Mouse (Mus musculus) heart, embryonic 12.5 days (tissue): ENCODE measurements around the gene Artn. TPM values are rescaled to one million over a fixed set of nuclear protein-coding genes. Genes with fewer than 3 reads are reported as not detected.
A peak's percentile ranks its signal among the peaks of the same experiment; 100 is the strongest.

Source experiments
- ATAC-seq: fragments of 200-750 bp; cut with Nextera tagmentation; 2 replicates; pipeline ENCODE4 v1.8.0; 2017; ENCODE audit warnings: moderate TSS enrichment, moderate library complexity; ENCODE audit not compliant: insufficient number of reproducible peaks, low FRiP score
- H3K27ac ChIP-seq: fragments of 300-500 bp; sonication (generic); 2 replicates; pipeline ENCODE4 v1.5.1; 2016; ENCODE audit warnings: mild to moderate bottlenecking, moderate library complexity; ENCODE audit not compliant: poor library complexity, severe bottlenecking
- H3K27me3 ChIP-seq: fragments of 300-500 bp; sonication (generic); replicated peaks from 2 replicates; pipeline ENCODE4 v1.6.1; 2016; ENCODE audit warnings: mild to moderate bottlenecking, moderate library complexity
- H3K36me3 ChIP-seq: fragments of 300-500 bp; sonication (generic); 2 replicates; pipeline ENCODE4 v1.6.1; 2016; ENCODE audit warnings: mild to moderate bottlenecking, moderate library complexity
- H3K4me1 ChIP-seq: fragments of 300-500 bp; sonication (generic); replicated peaks from 2 replicates; pipeline ENCODE4 v1.6.1; 2016; ENCODE audit warnings: mild to moderate bottlenecking
- H3K4me2 ChIP-seq: fragments of 300-500 bp; sonication (generic); 2 replicates; pipeline ENCODE4 v1.6.1; 2016; ENCODE audit warnings: mild to moderate bottlenecking, moderate library complexity
- H3K4me3 ChIP-seq: fragments of 300-500 bp; sonication (generic); 2 replicates; pipeline ENCODE4 v1.5.1; 2016; ENCODE audit warnings: mild to moderate bottlenecking
- H3K9ac ChIP-seq: fragments of 300-500 bp; sonication (generic); 2 replicates; pipeline ENCODE4 v1.6.1; 2016; ENCODE audit warnings: mild to moderate bottlenecking, moderate library complexity
- H3K9me3 ChIP-seq: fragments of 300-500 bp; sonication (generic); replicated peaks from 2 replicates; pipeline ENCODE4 v1.6.1; 2016; ENCODE audit warnings: mild to moderate bottlenecking, moderate library complexity
- WGBS: fragments of 180-500 bp; shearing (Covaris S2); methylation state at CpG from one replicate; pipeline ENCODE4 v1.1.7; 2016; 5-methylcytosine and 5-hydroxymethylcytosine counted together
- polyA plus RNA-seq: library from polyadenylated mRNA; unstranded; fragments of >200 nt; fragmentation: Nextera tagmentation; extraction: Ambion mirVana; gene quantifications from 2 replicates; pipeline ENCODE4 v1.2.1, GENCODE M21; 2016

Artn gene
- polyA plus RNA-seq, 1 experiment from 2014 or later: 0.70 TPM

GRCm38 (mm10) chr4:117946639-117947305 lies 17.2 kb upstream of the Artn start:
- no peak for ATAC-seq

GRCm38 (mm10) chr4:117943317-117943716 lies 13.8 kb upstream of the Artn start:
- H3K4me2 ChIP-seq: no peak overlapping the region
- H3K4me1 ChIP-seq: 0 out of 2 replicates have a peak, but pooled peaks cover 9% of the 10 kb centered on the region
- H3K27ac ChIP-seq: no peak overlapping the region
- H3K9me3 ChIP-seq: no peaks in the 10 kb centered on the region
- no peak overlapping the region for H3K9ac ChIP-seq
- no peak for ATAC-seq
- peaks cover 15% of the 10 kb centered on the region for H3K36me3 ChIP-seq
- 58% methylated on average over 5 of the region's 5 CpGs for WGBS
- H3K27me3 ChIP-seq: no peaks in the 10 kb centered on the region
- no peak overlapping the region for H3K4me3 ChIP-seq

More at GRCm38 (mm10) chr4:117946639-117947305, 17.2 kb upstream of the Artn start:
- no peak overlapping the region for H3K9ac ChIP-seq
- 76% methylated on average over 11 of the region's 11 CpGs for WGBS
- H3K4me2 ChIP-seq: no peak overlapping the region
- no peak overlapping the region for H3K27ac ChIP-seq
- 0 out of 2 replicates have a peak, but pooled peaks cover 5% of the 10 kb centered on the region for H3K4me1 ChIP-seq
- H3K4me3 ChIP-seq: no peak overlapping the region
- no peaks in the 10 kb centered on the region for H3K27me3 ChIP-seq
- H3K9me3 ChIP-seq: no peaks in the 10 kb centered on the region
- H3K36me3 ChIP-seq: no peaks in the 10 kb centered on the region

- ATAC-seq: no peak
Measured at GRCm38 (mm10) chr4:117936964-117937363, 7.4 kb upstream of the Artn start.

GRCm38 (mm10) chr4:117934081-117934480 lies 4.5 kb upstream of the Artn start:
- Histone ChIP-seq H3K27ac (no peak overlapping the region), H3K4me2 (no peak overlapping the region), H3K9ac (no peak overlapping the region), H3K36me3 (peaks cover 11% of the 10 kb centered on the region), H3K9me3 (no peaks in the 10 kb centered on the region), H3K4me1 (peaks cover 10% of the 10 kb centered on the region), H3K27me3 (peaks cover 19% of the 10 kb centered on the region), H3K4me3 (no peak overlapping the region)
- ATAC-seq: no peak
- WGBS: 79% methylated on average over 4 of the region's 4 CpGs

More at GRCm38 (mm10) chr4:117936964-117937363, 7.4 kb upstream of the Artn start:
- H3K4me3 ChIP-seq: no peak overlapping the region
- H3K9me3 ChIP-seq: no peaks in the 10 kb centered on the region
- H3K4me1 ChIP-seq: 0 out of 2 replicates have a peak, but pooled peaks cover 4% of the 10 kb centered on the region
- no peaks in the 10 kb centered on the region for H3K27me3 ChIP-seq
- no peak overlapping the region for H3K4me2 ChIP-seq
- H3K27ac ChIP-seq: no peak overlapping the region
- 97% methylated on average over 5 of the region's 5 CpGs for WGBS
- peaks cover 25% of the 10 kb centered on the region for H3K36me3 ChIP-seq
- H3K9ac ChIP-seq: no peak overlapping the region

- Histone ChIP-seq H3K4me3 (no peak overlapping the region), H3K36me3 (peaks cover 9% of the 10 kb centered on the region), H3K4me1 (peaks cover 18% of the 10 kb centered on the region), H3K4me2 (no peak overlapping the region), H3K9ac (no peak overlapping the region), H3K27me3 (peaks cover 25% of the 10 kb centered on the region), H3K9me3 (no peaks in the 10 kb centered on the region), H3K27ac (no peak overlapping the region)
- ATAC-seq: no peak
- WGBS: 87% methylated on average over 5 of the region's 5 CpGs
Measured at GRCm38 (mm10) chr4:117933248-117933647, 3.7 kb upstream of the Artn start.

GRCm38 (mm10) chr4:117928699-117929241 lies 793 bp downstream of the Artn start:
- no peak overlapping the region for H3K27ac ChIP-seq
- peak overlapping the region; percentile 99 for H3K4me2 ChIP-seq
- peaks cover 3% of the 10 kb centered on the region; the same call in 1 of the 2 replicates for H3K36me3 ChIP-seq
- H3K9me3 ChIP-seq: no peaks in the 10 kb centered on the region
- peak overlapping the region; percentile 45 for H3K4me3 ChIP-seq
- peak; percentile 50 for ATAC-seq
- H3K4me1 ChIP-seq: peaks cover 44% of the 10 kb centered on the region
- peak overlapping the region; percentile 53 for H3K9ac ChIP-seq
- H3K27me3 ChIP-seq: peaks cover 60% of the 10 kb centered on the region
- 3% methylated on average over 13 of the region's 13 CpGs for WGBS

- Histone ChIP-seq H3K4me2 (peak overlapping the region; percentile 99), H3K9me3 (no peaks in the 10 kb centered on the region), H3K4me3 (no peak overlapping the region), H3K27ac (no peak overlapping the region), H3K4me1 (peaks cover 47% of the 10 kb centered on the region), H3K27me3 (peaks cover 60% of the 10 kb centered on the region), H3K36me3 (peaks cover 3% of the 10 kb centered on the region; the same call in 1 of the 2 replicates), H3K9ac (no peak overlapping the region)
- 14% methylated on average over 6 of the region's 6 CpGs for whole genome bisulfite sequencing
- 0 out of 2 replicates have a peak, but pooled peaks have one; percentile 16 for ATAC-seq
Measured at GRCm38 (mm10) chr4:117928234-117928633, 1.3 kb downstream of the Artn start.

- Histone ChIP-seq H3K4me2 (peak overlapping the region; percentile 99), H3K4me3 (peak overlapping the region; percentile 60), H3K36me3 (no peaks in the 10 kb centered on the region), H3K4me1 (peaks cover 51% of the 10 kb centered on the region), H3K9me3 (no peaks in the 10 kb centered on the region), H3K9ac (peak overlapping the region; percentile 67), H3K27me3 (peaks cover 63% of the 10 kb centered on the region), H3K27ac (no peak overlapping the region)
- WGBS: 3% methylated on average over 65 of the region's 71 CpGs
- ATAC-seq: peak; percentile 52; the same call in 1 of the 2 replicates
Measured at GRCm38 (mm10) chr4:117926545-117927482, 2.7 kb downstream of the Artn start.

GRCm38 (mm10) chr4:117924916-117925315 lies 4.6 kb downstream of the Artn start:
- no peak overlapping the region for H3K4me2 ChIP-seq
- no peak overlapping the region for H3K4me3 ChIP-seq
- peaks cover 49% of the 10 kb centered on the region for H3K4me1 ChIP-seq
- 55% methylated on average over 4 of the region's 6 CpGs for whole genome bisulfite sequencing
- no peak overlapping the region for H3K27ac ChIP-seq
- H3K36me3 ChIP-seq: no peaks in the 10 kb centered on the region
- H3K9me3 ChIP-seq: no peaks in the 10 kb centered on the region
- peaks cover 55% of the 10 kb centered on the region for H3K27me3 ChIP-seq
- ATAC-seq: no peak
- H3K9ac ChIP-seq: no peak overlapping the region

GRCm38 (mm10) chr4:117923450-117923849 lies 6.1 kb downstream of the Artn start:
- Histone ChIP-seq H3K4me2 (no peak overlapping the region), H3K4me1 (peaks cover 40% of the 10 kb centered on the region), H3K4me3 (no peak overlapping the region), H3K9me3 (no peaks in the 10 kb centered on the region), H3K36me3 (no peaks in the 10 kb centered on the region), H3K9ac (no peak overlapping the region), H3K27me3 (peaks cover 44% of the 10 kb centered on the region), H3K27ac (no peak overlapping the region)
- WGBS: 24% methylated on average over 2 of the region's 2 CpGs
- ATAC-seq: no peak

- ATAC-seq: no peak
- Histone ChIP-seq H3K27me3 (peaks cover 24% of the 10 kb centered on the region), H3K36me3 (no peaks in the 10 kb centered on the region), H3K4me1 (peaks cover 38% of the 10 kb centered on the region), H3K27ac (no peak overlapping the region), H3K4me3 (no peak overlapping the region), H3K4me2 (no peak overlapping the region), H3K9ac (no peak overlapping the region), H3K9me3 (no peaks in the 10 kb centered on the region)
- 88% methylated on average over 2 of the region's 2 CpGs for WGBS
Measured at GRCm38 (mm10) chr4:117921358-117921757, 8.2 kb downstream of the Artn start.
